Mouse (Mus musculus) myocyte (in vitro differentiated cells): ENCODE results near the gene Anp32b. TPM values are rescaled to one million over a fixed set of nuclear protein-coding genes. Genes with fewer than 3 reads are reported as not detected.

Experiments
- H3K27me3 ChIP-seq: one replicate; pipeline ENCODE4 v1.6.1; 2011; ENCODE audit not compliant: control insufficient read depth, insufficient read depth, insufficient read length
- H3K36me3 ChIP-seq: one replicate; pipeline ENCODE4 v1.6.1; 2011; ENCODE audit not compliant: control insufficient read depth, insufficient read depth
- H3K4me2 ChIP-seq: one replicate; pipeline ENCODE4 v1.6.1; 2011; ENCODE audit warnings: low read depth, control low read depth
- H3K4me3 ChIP-seq: one replicate; pipeline ENCODE4 v1.5.1; 2011; ENCODE audit warnings: mild to moderate bottlenecking, control low read depth, moderate library complexity
- H3K79me2 ChIP-seq: one replicate; pipeline ENCODE4 v1.6.1; 2011; ENCODE audit not compliant: control insufficient read depth, insufficient read depth
- H3ac ChIP-seq: one replicate; pipeline ENCODE4 v1.6.1; 2011; ENCODE audit not compliant: control insufficient read depth, insufficient read length
- CEBPB ChIP-seq: IDR thresholded peaks from 2 replicates; pipeline ENCODE4 v1.6.1; 2011; ENCODE audit warnings: mild to moderate bottlenecking, moderate library complexity; ENCODE audit not compliant: poor library complexity, insufficient read depth, severe bottlenecking
- E2F4 ChIP-seq: IDR thresholded peaks from one replicate; pipeline ENCODE4 v1.6.1; 2011; ENCODE audit warnings: mild to moderate bottlenecking, control low read depth, moderate library complexity; ENCODE audit not compliant: insufficient read depth
- MAX ChIP-seq: IDR thresholded peaks from one replicate; pipeline ENCODE4 v1.6.1; 2011; ENCODE audit warnings: low read depth, mild to moderate bottlenecking, control low read depth
- MYOD1 ChIP-seq, 3 experiments: IDR thresholded peaks; one replicate each; pipeline ENCODE4 v1.6.1; 2011; ENCODE audit warnings: control low read depth in 2 of 3, low read depth in 2 of 3, mild to moderate bottlenecking in 2 of 3, moderate library complexity in 1 of 3; ENCODE audit not compliant: insufficient read length in 2 of 3, control insufficient read depth in 1 of 3
- MYOG ChIP-seq, 3 experiments: IDR thresholded peaks; one replicate each; pipeline ENCODE4 v1.6.1; 2011; ENCODE audit warnings: control low read depth in 2 of 3, low read depth in 2 of 3, mild to moderate bottlenecking in 2 of 3; ENCODE audit not compliant: insufficient read length in 2 of 3, control insufficient read depth in 1 of 3, insufficient read depth in 1 of 3
- POLR2A ChIP-seq: IDR thresholded peaks from one replicate; pipeline ENCODE4 v1.6.1; 2011; ENCODE audit warnings: low read depth, mild to moderate bottlenecking, control low read depth, moderate library complexity; ENCODE audit not compliant: insufficient read length
- POLR2AphosphoS2 ChIP-seq: IDR thresholded peaks from one replicate; pipeline ENCODE4 v1.6.1; 2011; ENCODE audit warnings: low read depth, control low read depth; ENCODE audit not compliant: insufficient read length
- REST ChIP-seq: IDR thresholded peaks from one replicate; pipeline ENCODE4 v1.6.1; 2011; ENCODE audit warnings: mild to moderate bottlenecking, control low read depth, moderate library complexity; ENCODE audit not compliant: insufficient read depth, insufficient read length
- SRF ChIP-seq: IDR thresholded peaks from one replicate; pipeline ENCODE4 v1.6.1; 2011; ENCODE audit warnings: low read depth; ENCODE audit not compliant: control insufficient read depth, insufficient read length
- TCF12 ChIP-seq: IDR thresholded peaks from one replicate; pipeline ENCODE4 v1.6.1; 2011; ENCODE audit warnings: mild to moderate bottlenecking, control low read depth; ENCODE audit not compliant: poor library complexity, insufficient read depth, severe bottlenecking
- TCF3 ChIP-seq: IDR thresholded peaks from one replicate; pipeline ENCODE4 v1.6.1; 2011; ENCODE audit warnings: low read depth, control low read depth; ENCODE audit not compliant: insufficient read length
- USF1 ChIP-seq: IDR thresholded peaks from one replicate; pipeline ENCODE4 v1.6.1; 2011; ENCODE audit warnings: low read depth, mild to moderate bottlenecking, control low read depth, moderate library complexity
- polyA plus RNA-seq: library from polyadenylated mRNA; unstranded; fragments of >200 nt; fragmentation: generic; extraction: Trizol; gene quantifications from one replicate; pipeline ENCODE4 v1.2.1, GENCODE M21; 2012; ENCODE audit warnings: missing spikeins

The Anp32b gene
- polyA plus RNA-seq, 1 experiment, result 228 TPM

GRCm38 (mm10) chr4:46507736-46508460, 57.2 kb downstream of the Anp32b start:
- H3K4me3 ChIP-seq, result peak overlapping the region; percentile 25
- no peaks in the 10 kb centered on the region for H3K36me3 ChIP-seq
- peak overlapping the region; percentile 41 for H3ac ChIP-seq
- peak overlapping the region; percentile 90 for H3K4me2 ChIP-seq
- H3K27me3 ChIP-seq, result no peaks in the 10 kb centered on the region
- no peaks in the 10 kb centered on the region for H3K79me2 ChIP-seq
- TF ChIP-seq E2F4 (no peak), REST (no peak), MAX (no peak), MYOD1 (IDR thresholded peaks at IDR 0.05; ENCODE audit: control insufficient read depth in 1 of 3, insufficient read length in 2 of 3, low read depth in 2 of 3) (no peak), TCF3 (no peak), POLR2AphosphoS2 (no peak), POLR2A (no peak), MYOG (IDR thresholded peaks at IDR 0.05; ENCODE audit: control insufficient read depth in 1 of 3, insufficient read depth in 1 of 3, insufficient read length in 2 of 3, low read depth in 2 of 3) (no peak), TCF12 (no peak), USF1 (no peak), CEBPB (no peak), SRF (no peak)

GRCm38 (mm10) chr4:46520491-46520890, 69.8 kb downstream of the Anp32b start:
- H3K79me2 ChIP-seq, result no peaks in the 10 kb centered on the region
- TF ChIP-seq TCF12 (no peak), CEBPB (no peak), E2F4 (no peak), REST (no peak), USF1 (no peak), SRF (no peak), POLR2A (no peak), MAX (no peak), MYOD1 (IDR thresholded peaks at IDR 0.05; ENCODE audit: control insufficient read depth in 1 of 3, insufficient read length in 2 of 3, low read depth in 2 of 3) (no peak), MYOG (IDR thresholded peaks at IDR 0.05; ENCODE audit: control insufficient read depth in 1 of 3, insufficient read depth in 1 of 3, insufficient read length in 2 of 3, low read depth in 2 of 3) (no peak), POLR2AphosphoS2 (no peak), TCF3 (no peak)
- H3K36me3 ChIP-seq, result no peaks in the 10 kb centered on the region
- H3ac ChIP-seq, result no peak overlapping the region
- peaks cover 19% of the 10 kb centered on the region for H3K27me3 ChIP-seq
- H3K4me3 ChIP-seq, result no peak overlapping the region
- no peak overlapping the region for H3K4me2 ChIP-seq

- Histone ChIP-seq H3K4me3 (no peak overlapping the region), H3K27me3 (peaks cover 19% of the 10 kb centered on the region), H3K36me3 (no peaks in the 10 kb centered on the region), H3K4me2 (no peak overlapping the region), H3ac (no peak overlapping the region), H3K79me2 (no peaks in the 10 kb centered on the region)
- TF ChIP-seq REST (no peak), POLR2A (no peak), MYOG (IDR thresholded peaks at IDR 0.05; ENCODE audit: control insufficient read depth in 1 of 3, insufficient read depth in 1 of 3, insufficient read length in 2 of 3, low read depth in 2 of 3) (no peak), E2F4 (no peak), SRF (no peak), TCF12 (no peak), MYOD1 (IDR thresholded peaks at IDR 0.05; ENCODE audit: control insufficient read depth in 1 of 3, insufficient read length in 2 of 3, low read depth in 2 of 3) (no peak)
Measured at GRCm38 (mm10) chr4:46521457-46521856, 70.8 kb downstream of the Anp32b start.

Other genes with a start within 250 kb of the Anp32b start
- gene Foxe1, start 107.3 kb upstream of the Anp32b start, polyA plus RNA-seq, result not detected
- gene Trmo, start 61.5 kb upstream of the Anp32b start, polyA plus RNA-seq, result 3.1 TPM
- gene Hemgn, start 37.4 kb upstream of the Anp32b start, polyA plus RNA-seq, result not detected
- 62.3 TPM for gene Nans, start 38.3 kb downstream of the Anp32b start, polyA plus RNA-seq
- 0.14 TPM for gene Trim14, start 85.2 kb downstream of the Anp32b start, polyA plus RNA-seq
- 0.30 TPM for gene Coro2a, start 151.3 kb downstream of the Anp32b start, polyA plus RNA-seq
- 0.20 TPM for gene Tbc1d2, start 199.3 kb downstream of the Anp32b start, polyA plus RNA-seq